8 mouse cellular contexts compared by ENCODE assay signal in the genomic region with DNA sequence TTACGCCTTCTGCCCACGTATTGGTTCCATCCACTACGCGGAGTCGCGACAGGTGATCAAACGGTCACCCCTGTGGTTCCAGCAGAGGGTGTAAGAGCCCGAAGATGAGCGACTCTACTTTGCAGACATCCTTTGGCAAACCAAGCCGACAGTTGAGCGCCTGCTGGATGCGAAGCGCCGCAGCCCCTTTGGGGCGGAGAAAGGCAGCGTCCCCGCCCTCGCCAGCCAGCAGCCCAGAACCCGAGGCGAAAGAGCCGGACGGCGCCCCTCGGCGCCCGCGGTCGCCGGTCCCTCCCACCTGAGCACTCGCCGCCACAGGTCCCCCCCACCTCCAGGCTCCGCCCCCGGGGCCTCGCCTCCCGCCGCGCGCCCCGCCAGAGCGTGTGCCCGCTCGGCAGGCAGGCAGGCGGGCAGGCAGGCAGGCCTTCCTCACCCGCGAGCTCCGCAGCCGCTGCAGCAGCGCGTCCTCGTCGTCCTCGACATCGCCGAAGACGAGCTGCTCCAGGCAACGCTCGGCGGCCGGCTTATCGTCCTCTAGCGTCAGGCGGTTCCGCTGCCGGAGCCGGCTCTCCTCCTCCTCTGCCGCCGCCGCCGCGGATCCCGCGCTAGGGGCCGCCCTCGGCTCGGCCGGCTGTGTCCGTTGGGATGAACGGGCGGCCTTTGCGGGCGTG. TPM values are rescaled to one million over a fixed set of nuclear protein-coding genes. Genes with fewer than 3 reads are reported as not detected.
DNase-seq lines count a peak whose midpoint lies in the region; ATAC-seq and TF ChIP-seq lines count a peak whose summit lies in the region.

No protein-coding gene starts in this region.

- 1% methylated on average over 55 of the region's 81 CpGs for WGBS in limb, embryonic 14.5 days
- under 1% methylated on average over 76 of the region's 81 CpGs for WGBS in midbrain, embryonic 14.5 days

- no peaks in the 10 kb centered on the region for H3K9me3 ChIP-seq in limb, embryonic 14.5 days (ENCODE audit: control insufficient read depth, low read length)
- no peaks in the 10 kb centered on the region for H3K9me3 ChIP-seq in midbrain, embryonic 14.5 days (ENCODE audit: control insufficient read depth, low read length)

- no peak for TF ChIP-seq POLR2A in limb, embryonic 14.5 days (IDR thresholded peaks at IDR 0.05; ENCODE audit: borderline replicate concordance, extremely low read depth, insufficient read depth, insufficient read length)

- H3K27me3 ChIP-seq in limb, embryonic 14.5 days (ENCODE audit: control insufficient read depth, insufficient read depth, low read length): no peaks in the 10 kb centered on the region
- no peaks in the 10 kb centered on the region for H3K27me3 ChIP-seq in midbrain, embryonic 14.5 days (ENCODE audit: control insufficient read depth, insufficient read depth, low read length)

- ATAC-seq in limb, embryonic 14.5 days (ENCODE audit: low FRiP score, low read depth): peak; percentile 21
- peak; percentile 62 for ATAC-seq in midbrain, embryonic 14.5 days (ENCODE audit: low FRiP score, low TSS enrichment)

- peak overlapping the region; percentile 99 for H3K4me3 ChIP-seq in limb, embryonic 14.5 days (replicated peaks; ENCODE audit: low read length)
- H3K4me3 ChIP-seq in midbrain, embryonic 14.5 days (replicated peaks; ENCODE audit: low read depth, low read length): peak overlapping the region; percentile 99

- H3K9ac ChIP-seq in limb, embryonic 14.5 days (ENCODE audit: low read depth, low read length, severe bottlenecking): peak overlapping the region; percentile 95
- peak overlapping the region; percentile 90 for H3K9ac ChIP-seq in midbrain, embryonic 14.5 days (replicated peaks; ENCODE audit: low read length)

- H3K4me2 ChIP-seq in limb, embryonic 14.5 days (replicated peaks; ENCODE audit: low read depth, low read length, severe bottlenecking): peak overlapping the region; percentile 72
- H3K4me2 ChIP-seq in midbrain, embryonic 14.5 days (ENCODE audit: low read length): peak overlapping the region; percentile 73

- H3K27ac ChIP-seq in limb, embryonic 14.5 days (replicated peaks; ENCODE audit: low read depth, low read length): peak overlapping the region; percentile 89
- H3K27ac ChIP-seq in midbrain, embryonic 14.5 days (replicated peaks; ENCODE audit: low read depth, low read length): peak overlapping the region; percentile 95

- DNase-seq in 416B (ENCODE audit: low read depth): peak; percentile 74
- DNase-seq in adipocyte (ENCODE audit: low spot score): peak; percentile 44
- DNase-seq in embryo, embryonic 11 days: peak; percentile 79
- peak; percentile 50 to 53 for DNase-seq in gastrocnemius, postnatal 4 days (ENCODE audit: low spot score in 2 of 2)
- peak; percentile 64 for DNase-seq in kidney, adult 18-20 months
- peak; percentile 28 for DNase-seq in limb, embryonic 14.5 days (ENCODE audit: low spot score)
- peak; percentile 76 for DNase-seq in midbrain, embryonic 14.5 days
- peak; percentile 74 to 78 for DNase-seq in spleen, postnatal 36 days (ENCODE audit: low spot score in 2 of 2)

- H3K4me1 ChIP-seq in limb, embryonic 14.5 days (ENCODE audit: control insufficient read depth, insufficient read depth, low read length): peaks cover 16% of the 10 kb centered on the region
- H3K4me1 ChIP-seq in midbrain, embryonic 14.5 days (ENCODE audit: control insufficient read depth, insufficient read depth, low read length): peaks cover 25% of the 10 kb centered on the region

- peaks cover 22% of the 10 kb centered on the region for H3K36me3 ChIP-seq in limb, embryonic 14.5 days (ENCODE audit: control insufficient read depth, insufficient read depth, low read length)
- peaks cover 18% of the 10 kb centered on the region for H3K36me3 ChIP-seq in midbrain, embryonic 14.5 days (ENCODE audit: control insufficient read depth, insufficient read depth, low read length)

RNA-seq across cellular contexts. Expression of a gene that starts 0.5 kb away (rescaled TPM):
- 10 to 100 TPM; 12.3 to 16.0 TPM for total RNA-seq in gastrocnemius, postnatal 4 days (2021)
- 16.2 and 20.5 TPM in 2 replicates for polyA plus RNA-seq in limb, embryonic 14.5 days (2012; rRNA removed)
- 29.7 and 30.7 TPM in 2 replicates for polyA plus RNA-seq in limb, embryonic 14.5 days (2014; fragmentation: Nextera tagmentation; extraction: Ambion mirVana)
- 31.2 and 37.8 TPM in 2 replicates for polyA plus RNA-seq in midbrain, embryonic 14.5 days (2014; fragmentation: Nextera tagmentation; extraction: Ambion mirVana)

RNA-seq across cellular contexts. Expression of a gene that starts 0.6 kb away (rescaled TPM):
- total RNA-seq in gastrocnemius, postnatal 4 days (2021): 10 to 100 TPM; 37.4 to 37.8 TPM
- 35.4 and 36.3 TPM in 2 replicates for polyA plus RNA-seq in limb, embryonic 14.5 days (2012; rRNA removed)
- 23.8 and 27.3 TPM in 2 replicates for polyA plus RNA-seq in limb, embryonic 14.5 days (2014; fragmentation: Nextera tagmentation; extraction: Ambion mirVana)
- polyA plus RNA-seq in midbrain, embryonic 14.5 days (2014; fragmentation: Nextera tagmentation; extraction: Ambion mirVana): 23.1 and 26.7 TPM in 2 replicates

Comparison
In these comparisons a context has a peak if more than half of its experiments do, and no peak if none do; other contexts are left out.
1. Peak in every context shown above with its lines: DNase-seq, ATAC-seq, H3K4me3 ChIP-seq and H3K27ac ChIP-seq.
2. DNase-seq: peak in every context shown above with its lines; median percentile 79 in embryo, embryonic 11 days; 76 in midbrain, embryonic 14.5 days; 76 in spleen, postnatal 36 days; 74 in 416B; 64 in kidney, adult 18-20 months; 52 in gastrocnemius, postnatal 4 days; 44 in adipocyte; 28 in limb, embryonic 14.5 days.